Mouse (Mus musculus) kidney, adult 9 months (tissue): ENCODE results near the gene Rnf215.
"Not testable (repeated sequence)": the region's sequence is repeated elsewhere in the genome, so short reads cannot be mapped to it uniquely, and the experiment has no call there.

Source experiments
- DNase-seq: peaks from one replicate; pipeline ENCODE4 v3.0.0; 2022

The Rnf215 gene

GRCm38 (mm10) chr11:4148536-4149156 lies 13.6 kb downstream of the Rnf215 start:
- no peak for DNase-seq

GRCm38 (mm10) chr11:4149886-4150285 lies 14.9 kb downstream of the Rnf215 start:
- no peak for DNase-seq

- no peak for DNase-seq
Observed at GRCm38 (mm10) chr11:4153694-4154093, 18.7 kb downstream of the Rnf215 start.

GRCm38 (mm10) chr11:4155641-4156040 lies 20.6 kb downstream of the Rnf215 start:
- DNase-seq, result no peak

- peak; percentile 71 for DNase-seq
Observed at GRCm38 (mm10) chr11:4158676-4159075, 23.7 kb downstream of the Rnf215 start.

- peak; percentile 94 for DNase-seq
Observed at GRCm38 (mm10) chr11:4159808-4160708, 25.1 kb downstream of the Rnf215 start, which contains the start of the genes Ccdc157 and Sf3a1. Gene Ccdc157 (minus strand): TSS chr11:4160293. Gene Sf3a1 (plus strand): TSS chr11:4160350.

- DNase-seq, result no peak
Observed at GRCm38 (mm10) chr11:4160758-4161480, 25.9 kb downstream of the Rnf215 start.

- no peak for DNase-seq
Observed at GRCm38 (mm10) chr11:4164701-4165100, 29.7 kb downstream of the Rnf215 start.

GRCm38 (mm10) chr11:4166467-4167090 lies 31.6 kb downstream of the Rnf215 start:
- peak; percentile 62 for DNase-seq

GRCm38 (mm10) chr11:4174586-4174985 lies 39.6 kb downstream of the Rnf215 start:
- peak; percentile 67 for DNase-seq

- peak; percentile 20 for DNase-seq
Observed at GRCm38 (mm10) chr11:4177716-4178115, 42.7 kb downstream of the Rnf215 start.

GRCm38 (mm10) chr11:4182061-4182460 lies 47.1 kb downstream of the Rnf215 start:
- DNase-seq, result peak; percentile 25

- DNase-seq, result peak; percentile 32
Observed at GRCm38 (mm10) chr11:4183511-4183910, 48.5 kb downstream of the Rnf215 start.

- DNase-seq, result no peak
Observed at GRCm38 (mm10) chr11:4184251-4184952, 49.4 kb downstream of the Rnf215 start.

GRCm38 (mm10) chr11:4185480-4185879 lies 50.5 kb downstream of the Rnf215 start:
- DNase-seq, result not testable (repeated sequence)

GRCm38 (mm10) chr11:4186486-4187317 lies 51.7 kb downstream of the Rnf215 start, which contains the start of gene Tbc1d10a:
Gene Tbc1d10a (plus strand): TSS chr11:4186789.
- peak; percentile 99 for DNase-seq

GRCm38 (mm10) chr11:4187318-4187700 lies 52.3 kb downstream of the Rnf215 start:
- no peak for DNase-seq

- DNase-seq, result peak; percentile 93
Observed at GRCm38 (mm10) chr11:4189182-4189581, 54.2 kb downstream of the Rnf215 start.

- no peak for DNase-seq
Observed at GRCm38 (mm10) chr11:4190677-4191076, 55.7 kb downstream of the Rnf215 start.
